Mouse (Mus musculus) MEL (cell line): ENCODE results near the gene Sgk1.

ENCODE experiments used
- BHLHE40 ChIP-seq: IDR thresholded peaks from 2 replicates; pipeline ENCODE4 v1.6.1; 2012; ENCODE audit warnings: low read depth, mild to moderate bottlenecking, inconsistent platforms, low read length, improper control_type of control experiment, borderline replicate concordance
- CHD1 ChIP-seq: IDR thresholded peaks from 2 replicates; pipeline ENCODE4 v1.6.1; 2012; ENCODE audit warnings: low read depth, mild to moderate bottlenecking, inconsistent platforms, low read length, improper control_type of control experiment
- CHD2 ChIP-seq: IDR thresholded peaks from 2 replicates; pipeline ENCODE4 v1.6.1; 2011; ENCODE audit warnings: low read length, improper control_type of control experiment
- CTCF ChIP-seq, 3 experiments: IDR thresholded peaks in 2 of 3; conservative IDR thresholded peaks in 1 of 3; 2 replicates each; pipeline ENCODE4 v1.5.1; 2011 to 2012; ENCODE audit warnings: low read length in 3 of 3, low read depth in 2 of 3, mild to moderate bottlenecking in 2 of 3, improper control_type of control experiment in 1 of 3, inconsistent platforms in 1 of 3, mixed read lengths in 1 of 3, moderate library complexity in 1 of 3; ENCODE audit not compliant: control insufficient read depth in 1 of 3, insufficient read depth in 1 of 3, poor library complexity in 1 of 3, severe bottlenecking in 1 of 3
- MEF2A ChIP-seq: IDR thresholded peaks from 2 replicates; pipeline ENCODE4 v1.6.1; 2014; ENCODE audit warnings: low read depth, mild to moderate bottlenecking, inconsistent platforms, low read length, improper control_type of control experiment; ENCODE audit not compliant: poor library complexity, insufficient replicate concordance, severe bottlenecking; ENCODE audit errors: extremely low read depth
- NRF1 ChIP-seq: IDR thresholded peaks from 2 replicates; pipeline ENCODE4 v1.6.1; 2014; ENCODE audit warnings: low read depth, mild to moderate bottlenecking, inconsistent platforms, low read length, improper control_type of control experiment, moderate library complexity; ENCODE audit not compliant: poor library complexity, insufficient read depth, severe bottlenecking
- POLR2AphosphoS2 ChIP-seq: IDR thresholded peaks from 2 replicates; pipeline ENCODE4 v1.6.1; 2011; ENCODE audit warnings: low read length, improper control_type of control experiment
- ZNF384 ChIP-seq: IDR thresholded peaks from 2 replicates; pipeline ENCODE4 v1.6.1; 2012; ENCODE audit warnings: low read depth, mild to moderate bottlenecking, inconsistent platforms, low read length, improper control_type of control experiment

DNA sequence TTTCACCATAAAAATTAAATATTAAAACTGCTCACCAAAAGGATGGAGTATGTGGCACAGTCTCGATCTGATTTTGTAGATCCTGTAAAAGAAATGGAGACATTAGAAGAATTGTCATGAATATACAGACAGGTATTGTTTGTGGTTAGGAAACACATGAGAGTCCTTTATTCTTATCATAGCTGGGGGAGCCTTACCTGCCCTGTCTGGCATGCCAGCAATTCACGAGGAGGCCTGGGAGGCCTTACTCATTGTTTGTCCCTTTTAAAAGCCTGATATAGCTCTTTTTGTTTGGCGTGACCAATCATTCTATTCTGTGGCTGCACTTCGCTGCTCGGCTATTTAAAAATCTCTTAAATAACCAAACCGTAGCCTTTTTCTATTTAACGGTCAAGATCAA is 37.6 kb upstream of the Sgk1 start:
- TF ChIP-seq CHD2 = no peak
- TF ChIP-seq CTCF (IDR thresholded peaks at IDR 0.05 in 2 of 3, conservative IDR thresholded peaks at IDR 0.05 in 1 of 3; ENCODE audit: control insufficient read depth in 1 of 3, insufficient read depth in 1 of 3, low read depth in 2 of 3, low read length in 3 of 3, poor library complexity in 1 of 3, severe bottlenecking in 1 of 3) = no peak
- no peak for TF ChIP-seq BHLHE40
- no peak for TF ChIP-seq NRF1
- TF ChIP-seq ZNF384 = no peak
- TF ChIP-seq CHD1 = no peak
- TF ChIP-seq MEF2A = no peak
- no peak for TF ChIP-seq POLR2AphosphoS2
